Mouse (Mus musculus) hematopoietic stem cell, adult 5-6 weeks (primary cell): Measurements from ENCODE around the gene Acsm5. TPM values are rescaled to one million over a fixed set of nuclear protein-coding genes. Genes with fewer than 3 reads are reported as not detected.
"Not testable (repeated sequence)": the region's sequence is repeated elsewhere in the genome, so short reads cannot be mapped to it uniquely, and the experiment has no call there.

ENCODE experiments used
- ATAC-seq, 2 experiments: fragments of 125-278 bp in 1 of 2; replicated peaks in 1 of 2; 2 replicates each; pipeline ENCODE4 v1.8.0; 2016 to 2017; ENCODE audit warnings: inconsistent platforms in 2 of 2, mild to moderate bottlenecking in 2 of 2, moderate number of reproducible peaks in 2 of 2, low read depth in 1 of 2, moderate TSS enrichment in 1 of 2; ENCODE audit not compliant: low FRiP score in 2 of 2, poor library complexity in 2 of 2, severe bottlenecking in 2 of 2, insufficient read depth in 1 of 2, low TSS enrichment in 1 of 2
- total RNA-seq: library from RNA; stranded (forward); fragments of 172-1452, 232-1000 nt; gene quantifications from 2 replicates; pipeline ENCODE4 v1.2.3, GENCODE M21; 2017

Gene Acsm5
- total RNA-seq, 1 experiment from 2014 or later: not detected

- ATAC-seq: no peak
These were observed 9.4 kb downstream of the Acsm5 start for GRCm38 (mm10) chr7:119528617-119529016.

GRCm38 (mm10) chr7:119532924-119533323, 13.7 kb downstream of the Acsm5 start:
- no peak for ATAC-seq

GRCm38 (mm10) chr7:119534389-119534788, 15.1 kb downstream of the Acsm5 start:
- ATAC-seq: no peak

- ATAC-seq: no peak
These were observed 23.2 kb downstream of the Acsm5 start for GRCm38 (mm10) chr7:119542445-119542844.

GRCm38 (mm10) chr7:119545572-119545971, 26.3 kb downstream of the Acsm5 start:
- ATAC-seq: no peak

- no peak for ATAC-seq
These were observed 31.4 kb downstream of the Acsm5 start for GRCm38 (mm10) chr7:119550471-119551222.

GRCm38 (mm10) chr7:119554040-119554439, 34.8 kb downstream of the Acsm5 start, which contains the start of gene Acsm2:
Acsm2 (plus strand) TSS chr7:119554340.
- no peak for ATAC-seq

GRCm38 (mm10) chr7:119559789-119560451, 40.7 kb downstream of the Acsm5 start:
- no peak for ATAC-seq

- no peak for ATAC-seq
These were observed 41.2 kb downstream of the Acsm5 start for GRCm38 (mm10) chr7:119560452-119560835.

- no peak for ATAC-seq
These were observed 42.2 kb downstream of the Acsm5 start for GRCm38 (mm10) chr7:119561441-119561840.

GRCm38 (mm10) chr7:119562476-119562875, 43.2 kb downstream of the Acsm5 start:
- not testable (repeated sequence) for ATAC-seq

GRCm38 (mm10) chr7:119594530-119595107, 75.4 kb downstream of the Acsm5 start:
- no peak for ATAC-seq

Other genes starting within 250 kb of the Acsm5 start
- not detected in 2 replicates for gene Gp2, start 60.2 kb upstream of the Acsm5 start, total RNA-seq
- gene Umod, start 40.2 kb upstream of the Acsm5 start, total RNA-seq: not detected in 2 replicates
- gene Pdilt, start 4.0 kb downstream of the Acsm5 start, total RNA-seq: not detected in 2 replicates
- gene Acsm2, start 34.9 kb downstream of the Acsm5 start, total RNA-seq: not detected in 2 replicates
- not detected in 2 replicates for gene Acsm1, start 87.6 kb downstream of the Acsm5 start, total RNA-seq
- not detected in 2 replicates for gene Acsm4, start 170.6 kb downstream of the Acsm5 start, total RNA-seq
- 119 and 154 TPM in 2 replicates for gene Thumpd1, start 201.3 kb downstream of the Acsm5 start, total RNA-seq
- not detected in 2 replicates for gene Acsm3, start 241.5 kb downstream of the Acsm5 start, total RNA-seq